Mouse (Mus musculus) urinary bladder, adult 18-20 months (tissue): ENCODE results near the gene Hmgn3.

Source experiments
- DNase-seq, 2 experiments: peaks; one replicate each; pipeline ENCODE4 v3.0.0; 2022; ENCODE audit warnings: low spot score in 2 of 2, mixed read lengths in 2 of 2

The Hmgn3 gene

DNA sequence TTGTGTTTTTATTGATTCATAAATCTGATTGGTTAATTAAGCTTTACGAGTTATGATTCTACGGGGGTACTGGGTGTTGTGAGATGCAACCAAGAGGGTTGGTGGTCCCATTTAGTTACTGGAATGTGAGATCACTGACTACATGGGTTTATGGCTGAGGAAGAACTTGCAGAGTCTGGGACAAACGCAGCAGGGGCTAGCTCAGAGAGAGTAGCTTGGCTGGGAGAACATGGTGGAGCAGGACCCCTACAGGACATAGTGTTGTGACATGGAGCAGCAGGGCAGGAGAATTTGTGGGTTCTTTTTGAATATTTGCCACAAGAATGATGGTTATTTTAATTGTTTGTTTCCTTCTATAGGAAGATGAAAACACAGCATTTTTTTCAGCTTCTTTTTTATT lies 45.7 kb downstream of the Hmgn3 start:
- DNase-seq, result no peak

DNA sequence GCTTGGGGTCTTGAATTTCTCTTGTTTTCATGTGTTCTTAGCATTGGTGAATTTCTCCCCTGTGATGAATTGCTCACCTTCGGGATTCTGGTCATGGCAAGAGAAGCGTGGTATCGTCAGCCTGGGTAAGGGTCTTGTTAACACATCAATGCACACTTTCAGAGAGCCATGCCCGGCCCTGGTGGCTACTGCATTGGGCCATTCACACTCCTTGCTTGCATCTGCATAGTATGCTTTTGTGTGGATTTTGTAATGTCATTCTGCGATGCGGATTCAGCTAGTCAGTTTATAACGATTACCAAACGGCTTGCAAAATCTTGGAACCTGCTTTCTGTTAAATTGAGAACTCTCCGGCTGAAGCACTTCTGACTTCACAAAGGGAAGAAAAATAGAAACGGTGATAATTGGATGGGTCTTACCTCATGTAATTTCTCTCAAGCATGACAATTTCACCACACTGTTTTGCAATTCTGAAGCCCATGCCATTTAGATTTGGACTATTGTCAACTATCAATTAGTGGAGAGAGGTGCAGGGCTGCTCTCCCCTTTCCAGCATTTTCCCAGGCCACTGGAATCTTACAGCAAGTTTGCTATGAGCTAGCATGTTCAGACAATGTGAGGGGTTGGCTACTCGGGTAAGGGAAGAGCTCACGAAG lies 47.7 kb downstream of the Hmgn3 start:
- no peak for DNase-seq

DNA sequence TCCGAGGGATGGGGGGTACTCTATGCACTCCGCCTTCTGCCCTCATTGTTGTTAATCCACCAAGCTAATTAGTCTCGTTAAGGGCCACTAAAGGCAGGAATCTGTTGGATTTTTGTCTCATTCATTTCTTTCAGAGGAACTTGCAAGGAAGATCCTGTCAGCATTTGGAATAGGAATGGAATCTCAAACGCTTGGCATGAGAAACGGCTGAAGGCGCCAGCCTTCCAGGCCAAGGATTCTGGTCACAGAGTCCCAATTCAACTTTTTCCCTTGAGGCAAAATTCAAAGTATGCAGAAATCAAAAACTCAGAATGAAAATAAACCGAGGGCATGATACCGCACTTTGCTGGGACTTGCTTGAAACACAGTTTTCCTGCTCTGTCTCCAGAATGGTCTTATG lies 48.7 kb downstream of the Hmgn3 start:
- no peak for DNase-seq

DNA sequence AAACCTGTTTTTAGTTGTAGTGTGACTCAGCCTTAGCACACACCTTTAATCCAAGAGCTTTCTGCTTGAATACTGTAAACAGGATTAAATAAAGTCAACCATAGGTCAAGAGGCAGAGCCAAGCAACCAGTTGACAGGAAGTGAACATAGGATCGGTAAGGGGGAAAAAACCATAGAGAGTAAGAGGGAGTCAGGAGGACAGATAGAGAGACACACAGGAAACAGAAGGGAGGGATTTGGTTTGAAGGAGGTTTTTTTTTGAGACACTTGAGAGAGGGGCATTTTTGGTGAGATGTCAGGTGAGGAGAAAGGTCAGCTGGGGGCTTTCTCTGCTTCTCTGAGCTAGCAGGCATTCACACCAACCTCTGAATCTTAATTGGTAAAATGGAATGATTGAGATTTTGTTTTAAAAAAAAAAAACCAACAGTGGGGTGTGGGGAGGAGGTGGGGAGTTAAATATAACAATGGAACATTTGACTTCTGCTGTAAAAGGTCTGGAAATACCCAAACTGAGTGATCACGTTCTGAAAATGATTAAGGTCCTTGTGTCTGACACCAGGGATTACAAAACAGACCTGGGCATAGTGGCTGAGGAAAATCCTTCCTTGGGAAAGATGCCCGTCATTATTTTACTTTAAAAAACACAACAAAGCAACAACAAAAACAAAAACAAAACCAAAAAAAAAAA lies 51.7 kb downstream of the Hmgn3 start:
- no peak for DNase-seq

DNA sequence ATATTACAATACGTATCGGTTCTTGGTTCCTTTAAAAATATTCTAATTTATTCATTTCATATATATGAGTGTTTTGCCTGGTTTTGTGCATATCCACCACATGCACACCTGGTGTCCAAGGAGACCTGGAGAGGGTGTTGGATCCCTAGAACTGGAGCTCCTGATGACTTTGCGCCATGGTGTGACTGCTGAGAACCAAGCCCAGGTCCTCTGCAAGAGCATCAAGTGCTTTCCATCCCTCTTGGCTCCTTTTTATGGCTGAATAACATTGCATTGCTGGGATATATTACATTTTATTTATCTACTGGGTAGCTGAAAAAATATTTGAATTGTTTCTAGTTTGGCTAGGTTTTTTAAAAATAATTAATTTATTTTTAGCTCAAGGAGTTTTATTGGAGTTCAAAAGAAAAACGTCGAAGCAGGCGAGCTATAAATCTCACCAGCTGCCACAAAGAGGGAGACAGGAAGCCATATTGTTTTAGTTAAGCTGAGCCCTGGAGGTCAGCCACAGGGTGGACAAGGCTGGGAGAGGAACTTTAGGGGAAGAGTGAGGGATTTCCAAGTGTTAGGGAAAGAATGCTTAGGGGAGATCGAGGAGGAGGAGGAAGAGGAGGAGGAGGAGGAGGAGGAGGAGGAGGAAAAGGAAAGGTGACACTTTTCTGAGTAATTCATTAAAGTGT lies 62.6 kb downstream of the Hmgn3 start:
- no peak for DNase-seq

DNA sequence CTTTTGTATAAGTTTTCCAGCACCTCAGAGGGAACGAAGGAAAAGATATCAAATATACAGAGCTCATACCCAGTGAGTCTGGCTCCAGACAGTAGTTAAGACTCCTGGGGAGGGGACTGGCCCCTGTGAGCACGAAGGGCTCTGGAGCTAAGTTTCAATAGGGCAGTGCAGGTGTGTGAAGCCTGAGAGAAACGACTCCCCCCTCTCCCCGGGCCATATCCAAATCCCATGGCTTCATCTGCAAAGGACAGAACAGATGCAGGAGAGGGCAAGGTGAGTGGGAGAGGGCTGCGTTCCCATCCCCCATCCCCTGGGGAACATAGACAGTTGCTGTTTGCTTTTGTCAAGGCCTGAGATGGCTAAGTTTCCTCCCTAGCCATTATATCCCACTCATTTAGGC lies 63.4 kb downstream of the Hmgn3 start:
- DNase-seq, result no peak

DNA sequence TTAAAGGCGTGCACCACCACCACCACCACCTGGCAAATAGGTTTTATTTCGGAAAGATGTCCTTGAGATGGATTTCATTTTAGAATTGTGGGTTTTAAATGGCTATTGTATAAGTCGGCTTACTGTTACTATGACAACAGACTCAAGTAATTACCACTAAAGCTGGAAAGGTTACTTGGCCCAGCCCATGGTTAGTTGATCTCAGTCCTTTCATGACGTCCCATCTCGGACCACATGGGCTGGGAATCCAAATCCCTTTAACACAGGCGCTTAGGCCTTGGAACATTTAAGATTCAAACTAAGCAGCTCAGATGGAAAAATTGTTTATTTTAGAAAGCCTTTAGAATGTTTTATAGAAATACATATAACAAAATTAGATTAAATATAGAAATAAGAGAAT lies 64.2 kb downstream of the Hmgn3 start:
- no peak for DNase-seq

DNA sequence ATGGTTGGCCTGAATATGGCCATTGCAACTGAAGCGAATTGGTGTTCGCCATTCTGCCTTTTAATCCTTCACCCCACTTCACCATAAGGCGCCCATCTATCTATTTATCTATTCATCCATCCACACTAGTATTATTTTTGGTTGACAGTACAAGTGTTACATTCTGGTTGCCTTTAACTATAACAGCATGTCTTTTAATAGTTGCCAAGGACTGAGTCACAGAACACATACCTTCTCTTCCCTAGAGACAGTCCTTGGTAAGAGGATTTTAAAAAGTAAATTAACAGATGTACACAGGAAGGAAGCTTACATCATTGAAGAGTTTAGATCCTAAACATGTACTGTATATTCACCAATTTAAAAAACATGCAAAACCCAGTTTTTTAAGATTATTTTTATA lies 66.8 kb downstream of the Hmgn3 start:
- no peak for DNase-seq

DNA sequence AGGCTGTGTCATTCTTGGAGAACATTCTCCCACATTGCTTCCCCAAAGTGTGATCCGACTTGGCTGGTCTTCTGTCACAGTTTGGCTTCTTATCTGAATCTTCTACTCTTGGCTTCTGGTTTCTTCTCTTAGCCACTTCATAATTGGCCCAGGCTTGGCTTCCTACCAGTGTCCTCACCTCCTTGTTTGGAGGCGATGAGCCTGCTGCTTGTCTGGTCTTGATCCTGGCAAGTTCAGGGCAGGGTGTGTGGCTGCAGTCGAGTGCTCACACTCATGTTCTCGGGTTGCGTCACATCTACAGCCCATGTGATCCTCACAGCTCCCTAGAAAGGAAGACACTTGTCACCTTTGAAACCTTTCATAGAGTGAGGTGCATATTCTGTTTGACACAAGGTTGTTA lies 78.2 kb downstream of the Hmgn3 start:
- no peak for DNase-seq

DNA sequence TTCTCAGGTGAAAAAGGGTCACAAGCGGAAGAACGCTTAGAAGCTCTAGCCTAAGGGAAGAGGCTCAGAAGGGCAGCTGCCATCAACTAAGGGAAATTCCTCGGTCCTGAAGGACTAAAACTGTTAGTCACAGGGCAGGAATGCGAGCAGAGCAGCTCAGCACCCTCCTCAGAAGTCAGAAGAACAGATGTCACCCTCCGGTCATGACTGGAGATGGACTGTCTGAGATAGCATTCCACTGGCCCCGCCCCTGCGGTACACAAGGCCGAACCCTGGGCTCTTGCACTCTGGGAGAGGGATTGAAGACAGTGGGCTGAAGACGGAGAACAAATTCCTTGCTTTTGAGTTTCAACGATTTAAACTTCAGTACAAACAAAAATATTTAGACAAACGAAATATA lies 85.2 kb downstream of the Hmgn3 start:
- DNase-seq, result peak in 1 of 2 experiments; percentile 5
